Mouse (Mus musculus) retina, embryonic 14.5 days (tissue): ENCODE results near the gene Rplp0.

Experiments used
- DNase-seq: peaks from one replicate; pipeline ENCODE4 v3.0.0-alpha.2; 2015; ENCODE audit warnings: low spot score

Gene Rplp0

DNA sequence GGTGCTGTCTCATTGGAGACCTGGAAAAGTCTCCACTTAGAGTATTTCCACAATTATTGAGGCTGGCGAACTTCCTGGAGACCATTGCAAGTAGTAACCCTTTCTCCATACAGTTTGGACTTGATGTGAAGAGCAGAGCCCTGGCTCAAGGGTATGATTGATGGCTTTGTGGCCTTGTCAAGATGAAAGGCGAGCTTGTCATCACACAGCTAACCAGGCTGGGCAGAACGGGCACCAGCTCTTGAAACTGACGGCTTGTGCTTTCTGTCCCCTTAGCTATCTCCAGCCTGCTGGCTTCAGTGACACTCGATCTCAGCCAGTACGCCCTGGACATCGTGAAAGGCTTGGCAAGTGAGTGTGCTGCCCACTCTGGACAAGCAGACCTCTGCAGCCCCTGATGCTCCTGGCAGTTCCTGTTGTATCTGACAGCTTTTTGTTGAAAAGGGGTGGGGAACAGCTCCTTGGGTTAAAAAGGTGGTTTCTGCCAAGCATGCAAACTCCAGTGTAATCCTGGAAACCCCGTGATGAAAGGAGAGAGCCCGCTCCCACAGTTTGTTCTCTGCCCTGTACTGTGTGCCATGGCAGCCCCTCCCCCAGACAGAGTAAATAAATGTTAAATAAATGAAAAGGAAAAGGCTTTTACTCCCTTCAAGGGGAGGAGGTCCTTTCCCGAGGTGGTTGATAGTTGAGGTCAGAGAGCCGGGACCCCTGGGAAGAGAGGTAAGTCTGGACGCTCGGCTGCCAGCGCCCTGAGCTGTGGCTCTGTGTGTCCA, 21.1 kb downstream of the Rplp0 start:
- no peak for DNase-seq

DNA sequence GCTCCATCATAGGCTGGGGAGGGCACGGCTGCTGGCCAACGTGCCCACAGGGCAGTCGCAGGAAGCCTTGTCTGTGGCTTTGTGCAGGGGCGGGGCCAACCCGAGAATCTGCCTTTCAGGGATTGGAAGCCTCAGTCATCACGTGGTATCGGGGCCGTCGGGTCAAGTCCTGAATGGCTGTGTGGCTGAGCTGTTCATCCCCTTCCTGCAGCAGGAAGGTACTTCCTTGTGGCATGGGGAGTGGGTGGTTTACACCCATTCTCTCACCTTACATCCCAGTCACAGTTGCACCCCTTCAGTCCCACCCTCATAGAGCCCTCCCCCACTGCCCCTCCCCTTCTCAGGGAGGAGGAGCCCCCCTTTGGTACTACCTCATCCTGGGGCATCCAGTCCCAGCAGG, 22.4 kb downstream of the Rplp0 start:
- no peak for DNase-seq

DNA sequence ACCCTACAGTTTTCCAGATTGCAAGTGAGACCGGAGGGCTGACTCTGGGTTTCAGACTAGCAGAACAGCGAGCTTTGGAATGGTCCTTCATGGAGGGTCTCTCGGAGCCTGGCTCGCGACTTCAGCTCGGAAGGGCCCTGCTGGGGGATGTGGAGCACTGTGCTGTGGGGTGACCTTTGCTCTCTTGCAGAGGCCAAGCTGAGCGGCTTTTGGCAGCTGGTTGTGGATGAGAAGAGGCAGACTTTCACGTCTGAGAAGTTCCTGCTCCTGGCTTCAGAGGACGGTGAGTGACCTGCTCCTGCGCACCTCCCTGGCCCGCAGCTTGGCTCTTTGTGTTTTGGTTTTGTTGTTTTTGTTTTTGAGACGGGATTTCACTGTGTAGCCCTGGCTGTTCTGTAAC, 26.3 kb downstream of the Rplp0 start:
- DNase-seq, result no peak

DNA sequence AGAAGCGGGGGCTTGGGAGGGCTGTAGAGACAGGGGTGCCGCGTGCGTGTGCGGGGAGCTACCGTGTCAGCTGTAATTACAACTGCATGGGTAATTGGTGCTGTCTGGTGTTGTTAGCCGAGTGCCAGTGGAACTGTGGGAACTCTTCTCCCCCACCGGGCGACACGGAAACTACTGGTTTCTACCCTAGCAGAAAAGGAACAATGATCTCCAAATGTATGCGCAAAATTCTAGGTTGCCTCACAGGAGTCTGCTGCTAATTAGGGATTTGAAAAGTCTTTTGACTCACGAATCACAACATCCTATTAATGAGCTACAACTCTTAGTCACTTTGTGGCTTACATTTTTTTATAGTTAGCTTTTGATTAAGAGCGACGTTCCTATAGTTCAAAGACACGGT, 26.9 kb downstream of the Rplp0 start:
- peak; percentile 35 for DNase-seq

DNA sequence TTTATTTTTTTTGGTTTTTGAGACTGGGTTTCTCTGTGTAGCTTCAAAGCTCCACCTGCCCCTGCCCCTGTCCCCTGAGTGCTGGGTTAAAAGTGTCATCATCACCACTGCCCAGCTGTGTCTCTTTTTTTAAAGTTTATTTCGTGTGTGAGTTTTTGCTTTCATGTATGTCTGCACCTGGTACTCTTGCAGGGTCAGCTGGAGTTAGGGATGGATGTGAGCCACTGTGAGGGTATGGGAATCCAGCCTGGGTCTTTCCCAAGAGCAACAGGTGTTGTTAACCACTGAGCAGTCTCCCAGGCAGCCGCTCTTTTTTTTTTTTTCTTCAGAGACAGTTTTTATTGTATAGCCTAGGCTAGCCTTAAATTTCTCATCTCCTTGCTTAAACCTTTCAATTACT, 27.5 kb downstream of the Rplp0 start:
- no peak for DNase-seq

DNA sequence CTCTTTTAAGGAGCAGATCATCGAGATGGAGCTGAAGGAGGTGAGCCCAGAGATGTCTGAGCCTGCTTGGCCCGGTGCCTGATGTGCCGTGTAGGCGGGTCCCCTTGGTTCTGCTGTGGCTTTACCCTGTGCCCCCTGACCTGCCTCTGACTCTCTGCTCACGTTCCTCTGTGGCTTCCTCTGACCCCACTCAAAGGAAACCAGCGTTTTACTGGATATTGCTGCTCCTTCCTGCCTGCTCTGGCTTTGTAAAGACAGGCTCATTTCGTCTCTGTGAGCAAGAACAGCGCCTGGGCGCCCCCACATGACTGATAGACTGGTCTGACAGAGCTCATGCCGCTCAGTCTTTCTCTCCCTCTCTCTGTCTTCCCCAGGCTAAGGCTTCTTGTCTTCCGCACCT, 31.8 kb downstream of the Rplp0 start:
- no peak for DNase-seq

DNA sequence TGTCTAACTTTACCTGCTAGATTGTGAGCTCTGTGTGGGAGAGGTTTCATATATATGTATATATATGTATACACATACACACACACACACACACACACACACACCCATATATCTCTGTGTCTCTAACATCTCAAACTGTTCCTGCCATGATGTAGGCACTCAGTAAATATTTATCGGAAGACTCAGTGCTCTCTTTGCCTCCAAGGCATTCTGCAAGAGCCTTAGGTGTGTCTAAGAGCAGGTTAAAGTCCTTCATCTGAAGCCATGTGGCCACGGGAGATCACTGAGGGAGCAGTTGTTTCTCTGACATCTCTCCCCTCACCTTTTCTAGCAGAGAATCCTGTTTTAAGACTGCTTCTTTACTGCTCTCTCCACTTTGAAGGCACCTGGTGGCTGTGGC, 32.2 kb downstream of the Rplp0 start:
- no peak for DNase-seq

DNA sequence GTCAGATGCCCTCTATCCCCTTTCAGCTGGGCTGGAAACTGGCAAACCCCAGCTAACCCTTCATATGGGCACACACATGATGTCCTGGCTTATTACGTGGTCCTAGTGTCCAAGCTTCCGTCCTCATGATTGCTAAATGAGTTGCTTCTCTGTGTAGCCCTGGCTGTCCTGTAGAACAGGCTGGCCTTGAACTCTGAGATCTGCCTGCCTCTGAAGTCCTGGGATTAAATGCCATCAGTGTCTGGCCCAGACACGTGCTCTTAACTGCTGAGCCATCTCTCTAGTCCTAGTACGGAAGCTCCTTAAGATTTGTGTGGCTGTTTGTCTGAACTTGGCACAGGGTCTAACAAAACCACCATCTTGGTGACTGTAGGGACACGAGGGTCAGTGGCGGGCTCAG, 44.3 kb downstream of the Rplp0 start:
- DNase-seq, result no peak

DNA sequence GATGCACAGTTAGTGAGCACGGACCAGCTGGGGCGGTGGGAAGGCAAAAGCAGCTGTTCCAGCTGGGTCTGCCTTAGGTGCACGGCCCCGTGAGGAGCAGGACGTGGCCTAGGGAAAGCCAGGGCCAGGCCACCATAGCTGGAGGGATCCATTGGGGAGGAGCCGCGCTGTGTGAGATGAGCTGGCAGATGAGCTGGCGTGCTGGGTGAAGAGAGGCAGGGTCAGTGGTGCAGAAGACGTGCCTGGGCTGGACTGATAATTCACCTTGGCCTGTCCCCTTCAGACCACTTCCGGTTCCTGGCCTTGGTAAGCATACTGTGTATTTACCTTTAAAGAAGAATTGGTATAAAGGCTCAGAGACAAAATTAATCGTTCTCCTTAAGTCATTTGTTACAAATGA, 52.3 kb downstream of the Rplp0 start:
- no peak for DNase-seq
